Mouse (Mus musculus): Measurements from ENCODE around the gene Mettl5.
A peak's percentile ranks its signal among the peaks of the same experiment; 100 is the strongest.

Gene Mettl5

DNA sequence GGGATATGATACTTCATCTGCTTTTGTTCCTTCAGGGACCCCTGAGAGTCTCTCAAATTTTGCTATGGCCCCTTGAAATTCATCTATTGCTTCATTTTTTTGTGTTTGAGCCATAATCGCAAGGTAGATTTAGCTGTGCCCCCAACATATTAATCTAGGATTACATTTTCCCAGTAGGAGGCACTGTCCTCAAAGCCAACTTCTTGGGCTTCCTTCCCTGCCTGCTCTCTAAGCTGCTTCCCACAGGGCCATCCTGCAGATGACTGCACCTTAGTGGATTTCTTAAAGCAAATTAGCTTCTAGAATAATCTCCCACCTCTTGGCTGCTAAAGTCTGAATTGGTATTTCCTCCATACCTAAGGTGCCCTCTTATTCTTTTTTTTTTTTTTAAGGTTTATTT is 27.5 kb downstream of the Mettl5 start:
- DNase-seq (ENCODE audit: low spot score in 2 of 2) = no peak

DNA sequence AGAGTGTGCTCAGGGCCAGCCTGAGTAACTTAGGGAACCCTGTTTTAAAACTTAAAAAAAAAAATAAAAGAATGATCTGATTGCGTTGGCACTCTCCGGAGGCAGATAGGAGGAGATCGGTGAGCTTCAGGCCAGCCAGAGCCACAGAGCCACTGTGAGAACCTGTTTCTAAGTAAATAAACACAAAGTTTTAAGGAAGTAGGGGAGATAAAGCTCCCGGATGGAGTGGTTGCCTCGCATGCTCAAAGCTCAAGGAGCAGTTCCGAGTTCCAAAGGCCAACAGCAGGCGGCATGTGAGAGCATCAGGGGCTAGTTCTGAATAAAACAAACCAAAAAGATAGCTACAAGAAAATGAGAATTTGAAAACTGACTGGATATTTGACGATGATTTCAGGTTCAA is 29.0 kb downstream of the Mettl5 start:
- DNase-seq (ENCODE audit: low spot score in 2 of 2) = no peak

DNA sequence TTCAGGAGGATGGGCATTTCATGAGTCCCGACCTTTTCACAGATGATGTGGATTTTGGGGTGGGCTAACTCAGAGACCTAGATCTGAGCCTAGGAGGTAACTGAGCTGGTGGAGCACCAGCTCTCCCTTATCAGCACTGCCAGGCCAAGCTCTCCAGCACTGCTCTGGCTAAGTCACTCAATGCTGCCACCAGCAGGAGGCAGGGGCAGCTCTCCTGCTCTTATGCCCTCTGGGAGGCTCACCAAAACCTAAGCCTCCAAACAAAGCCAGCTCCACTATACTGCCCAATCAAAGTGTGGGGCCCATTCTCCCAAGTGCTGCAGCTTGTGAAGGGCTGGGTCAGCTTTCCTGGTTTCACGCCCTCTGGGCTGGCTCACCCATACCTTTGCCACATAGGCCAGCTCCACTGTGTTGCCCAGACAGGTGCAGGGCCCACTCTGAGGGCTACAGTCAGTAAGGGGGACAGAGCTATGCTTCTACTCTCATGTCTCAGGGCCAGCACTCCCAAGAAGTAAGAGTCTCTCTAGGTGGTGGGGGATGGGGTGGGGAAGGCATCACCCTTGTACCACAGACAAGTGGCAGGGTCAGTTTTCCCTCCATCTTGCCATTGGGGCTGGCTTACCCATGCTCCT is 33.9 kb downstream of the Mettl5 start:
- no peak for DNase-seq (ENCODE audit: low spot score in 2 of 2)

DNA sequence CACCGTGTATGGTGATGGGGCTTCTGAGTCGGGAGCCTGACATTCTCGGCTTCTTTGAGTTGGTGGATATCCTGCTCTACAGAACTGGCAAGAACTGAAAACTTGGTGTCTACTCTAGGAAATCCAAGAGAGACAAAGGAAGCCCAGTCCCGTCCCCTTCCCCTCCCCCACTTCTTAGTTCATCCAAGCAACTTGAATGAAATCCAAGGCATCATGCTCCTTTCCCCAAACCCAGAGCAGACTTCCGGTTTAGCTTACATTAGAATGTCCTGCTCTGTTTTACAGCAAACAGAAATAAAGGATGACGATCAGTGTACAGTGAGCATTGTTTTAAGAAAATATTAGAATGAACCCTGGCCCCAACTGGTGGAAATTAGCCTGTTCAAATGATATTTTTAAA is 36.2 kb downstream of the Mettl5 start:
- no peak for DNase-seq (ENCODE audit: low spot score in 2 of 2)

DNA sequence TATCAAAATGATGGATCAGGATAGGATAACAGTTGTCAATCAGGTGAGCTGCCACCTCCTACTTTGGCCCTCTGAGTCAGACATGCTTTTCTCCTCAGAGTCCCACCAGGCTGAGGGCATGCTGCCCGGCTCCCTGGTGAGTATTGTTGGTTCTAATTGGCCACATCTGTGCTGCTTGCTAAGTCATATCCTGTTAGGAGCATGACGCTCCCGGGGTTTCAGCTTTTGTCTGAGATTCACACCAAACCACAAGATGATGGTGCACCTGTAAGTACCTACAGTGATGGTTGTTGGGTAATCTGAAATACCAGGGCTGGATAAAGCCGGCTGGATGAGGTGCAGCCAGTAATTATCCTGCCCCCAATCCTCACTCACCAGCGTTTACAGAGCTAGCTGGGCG is 45.2 kb downstream of the Mettl5 start:
- no peak for DNase-seq (ENCODE audit: low spot score in 2 of 2)

DNA sequence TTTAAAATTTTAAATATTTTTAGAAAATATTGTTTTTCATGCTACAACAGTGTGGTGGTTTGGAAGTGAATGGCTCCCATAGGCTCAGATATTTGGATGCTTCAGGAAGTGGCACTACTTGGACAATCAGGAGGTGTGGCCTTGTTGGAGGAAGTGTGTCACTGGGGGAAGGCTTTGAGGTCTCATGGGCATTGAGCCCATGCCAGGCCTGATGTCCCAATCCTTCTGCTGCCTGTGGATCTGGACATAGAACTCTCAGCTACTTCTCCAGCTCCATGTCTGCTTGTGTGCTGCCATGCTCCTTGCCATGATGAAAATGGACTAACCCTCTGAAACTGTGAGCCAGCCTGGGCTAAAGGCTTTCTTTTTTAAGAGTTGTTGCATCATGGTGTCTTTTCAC is 46.7 kb downstream of the Mettl5 start:
- DNase-seq (ENCODE audit: low spot score in 2 of 2) = no peak

DNA sequence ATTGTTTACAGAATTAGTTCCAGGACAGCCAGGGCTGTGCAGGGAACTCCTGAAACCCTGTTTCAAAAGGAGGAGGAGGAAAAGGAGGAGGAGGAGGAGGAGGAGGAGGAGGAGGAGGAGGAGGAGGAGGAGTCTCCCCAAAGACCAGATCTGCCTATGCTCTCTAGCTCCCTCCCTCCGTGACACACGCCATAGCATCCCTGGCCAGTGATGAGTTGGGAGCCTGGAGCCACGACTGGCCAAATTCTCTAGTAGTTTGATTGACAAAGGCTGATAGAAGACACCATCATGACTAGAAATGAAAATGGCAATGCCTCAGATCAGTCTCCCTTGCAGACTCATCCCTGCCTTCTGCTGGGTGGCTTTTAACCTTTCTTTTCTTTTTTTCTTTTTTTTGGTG is 47.4 kb downstream of the Mettl5 start:
- no peak for DNase-seq (ENCODE audit: low spot score in 2 of 2)

DNA sequence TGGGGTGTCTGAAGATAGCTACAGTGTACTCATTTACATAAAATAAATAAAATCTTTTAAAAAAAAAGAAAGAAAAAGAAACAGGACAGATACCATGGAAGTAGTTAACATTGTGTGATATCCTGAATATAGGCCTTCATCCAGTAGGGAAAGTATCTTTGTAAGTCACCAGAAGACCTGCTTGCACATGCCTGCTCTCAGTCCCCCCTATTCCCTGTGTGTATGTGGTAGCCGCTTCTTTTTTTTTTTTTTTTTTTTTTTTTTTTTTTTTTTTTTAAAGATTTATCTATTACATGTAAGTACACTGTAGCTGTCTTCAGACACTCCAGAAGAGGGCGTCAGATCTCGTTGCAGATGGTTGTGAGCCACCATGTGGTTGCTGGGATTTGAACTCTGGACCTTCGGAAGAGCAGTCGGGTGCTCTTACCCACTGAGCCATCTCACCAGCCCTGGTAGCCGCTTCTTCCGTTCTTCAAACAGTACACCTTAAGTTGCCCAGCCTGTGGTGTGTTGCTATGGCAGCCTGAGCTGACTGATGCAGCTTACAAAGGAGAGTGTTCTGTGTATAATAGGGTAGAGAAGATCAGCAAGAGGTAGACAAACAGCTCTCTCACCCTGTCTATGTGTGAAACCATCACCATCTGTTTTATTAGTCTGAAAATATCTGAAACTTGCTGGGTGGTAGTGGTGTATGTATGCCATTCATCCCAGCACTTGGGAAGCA is 48.0 kb downstream of the Mettl5 start:
- no peak for DNase-seq (ENCODE audit: low spot score in 2 of 2)

DNA sequence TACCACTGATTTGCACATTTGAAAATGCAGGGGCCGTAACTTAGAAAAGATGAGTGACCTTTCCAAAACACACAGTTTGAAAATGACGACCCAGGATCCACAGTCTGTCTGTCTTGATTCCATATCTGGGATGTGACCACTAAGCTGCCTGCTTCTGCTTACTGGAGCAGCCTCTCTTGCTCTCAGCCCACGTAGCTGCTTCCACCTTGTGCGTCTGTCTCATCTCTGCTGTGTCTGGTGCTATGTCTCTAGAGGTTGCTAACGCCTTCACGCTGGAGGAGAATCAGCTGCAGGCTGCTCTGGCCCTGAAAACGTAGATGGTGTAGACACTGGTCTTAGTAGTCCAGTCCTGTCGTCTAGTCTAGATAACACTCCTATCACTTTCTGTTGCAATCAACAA is 55.3 kb downstream of the Mettl5 start:
- DNase-seq (ENCODE audit: low spot score in 2 of 2) = no peak

DNA sequence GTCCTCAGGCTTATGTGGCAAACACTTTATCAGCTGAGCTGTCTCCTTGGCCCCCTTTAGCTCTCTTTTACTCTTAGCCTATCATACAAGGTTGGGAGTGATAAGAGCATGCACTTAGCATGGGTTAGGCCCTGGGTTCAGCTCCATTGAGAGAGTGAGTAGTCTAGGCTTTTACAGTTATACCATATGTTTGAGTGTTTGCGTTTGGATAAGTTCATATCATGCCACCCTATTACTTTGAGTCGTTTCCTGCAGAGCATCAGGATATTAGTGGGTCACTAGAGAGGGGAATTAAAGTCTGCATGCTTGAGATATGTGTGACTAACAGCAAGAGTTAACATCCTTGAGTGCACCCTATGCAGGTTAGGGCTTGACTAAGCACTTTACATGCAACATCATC is 55.7 kb downstream of the Mettl5 start:
- no peak for DNase-seq (ENCODE audit: low spot score in 2 of 2)

DNA sequence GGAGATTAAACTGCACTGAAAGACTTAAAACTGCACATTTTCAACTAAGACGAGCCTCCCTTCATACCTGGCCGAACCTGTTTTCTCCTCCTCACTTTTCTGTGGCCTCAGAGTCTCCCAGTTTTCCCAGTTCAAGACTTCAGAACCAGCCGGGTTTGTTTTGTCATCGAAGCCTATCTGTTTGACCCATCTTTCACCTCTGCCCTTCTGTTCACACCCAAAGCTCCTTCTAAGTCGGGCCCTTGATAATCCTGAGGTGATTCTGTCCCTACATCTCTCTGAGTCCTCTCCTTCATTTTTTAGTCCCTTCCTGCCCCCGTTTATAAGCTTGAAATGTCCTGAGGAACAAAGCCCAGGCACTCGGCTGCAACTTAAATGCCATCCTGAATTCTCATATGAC is 57.4 kb downstream of the Mettl5 start:
- no peak for DNase-seq (ENCODE audit: low spot score in 2 of 2)

DNA sequence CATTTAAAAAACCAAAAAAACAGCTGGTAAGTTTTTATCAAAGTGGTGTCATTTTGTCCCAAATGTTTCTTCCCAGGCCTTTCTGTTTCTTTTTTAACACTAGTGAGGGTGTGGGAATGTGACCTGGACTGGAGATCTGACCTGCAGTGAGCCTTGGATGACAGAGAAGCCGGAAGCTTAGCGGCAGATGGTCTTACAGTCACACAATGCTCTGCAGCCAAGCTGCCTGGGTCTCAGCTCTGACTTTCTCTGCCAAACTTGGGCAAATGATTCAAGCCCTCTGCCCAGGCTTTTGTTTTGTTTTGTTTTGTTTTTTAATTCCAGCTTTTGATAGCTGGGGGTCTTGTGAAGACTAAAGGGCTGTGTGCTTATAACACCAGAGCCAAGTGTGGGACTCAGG is 59.0 kb downstream of the Mettl5 start:
- no peak for DNase-seq (ENCODE audit: low spot score in 2 of 2)

DNA sequence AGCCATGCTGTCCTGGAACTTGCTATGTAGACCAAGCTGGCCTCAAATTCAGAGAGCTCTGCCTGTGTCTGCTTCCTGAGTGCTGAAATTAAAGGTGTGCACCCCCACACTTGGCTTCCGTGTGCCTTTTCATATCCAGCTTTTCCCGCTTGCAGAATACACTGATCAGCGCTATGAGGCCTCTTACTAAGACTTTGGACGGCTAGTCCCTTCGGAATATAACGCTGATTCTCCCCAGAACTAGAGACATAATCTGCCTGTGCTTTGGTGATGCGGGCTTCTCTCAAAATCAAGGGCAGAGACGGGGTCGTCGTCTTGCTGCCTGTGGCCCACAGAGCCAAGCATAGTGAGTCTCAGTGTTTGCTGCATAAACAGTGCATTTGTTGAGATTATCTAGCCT is 59.5 kb downstream of the Mettl5 start:
- DNase-seq (ENCODE audit: low spot score in 2 of 2) = no peak

DNA sequence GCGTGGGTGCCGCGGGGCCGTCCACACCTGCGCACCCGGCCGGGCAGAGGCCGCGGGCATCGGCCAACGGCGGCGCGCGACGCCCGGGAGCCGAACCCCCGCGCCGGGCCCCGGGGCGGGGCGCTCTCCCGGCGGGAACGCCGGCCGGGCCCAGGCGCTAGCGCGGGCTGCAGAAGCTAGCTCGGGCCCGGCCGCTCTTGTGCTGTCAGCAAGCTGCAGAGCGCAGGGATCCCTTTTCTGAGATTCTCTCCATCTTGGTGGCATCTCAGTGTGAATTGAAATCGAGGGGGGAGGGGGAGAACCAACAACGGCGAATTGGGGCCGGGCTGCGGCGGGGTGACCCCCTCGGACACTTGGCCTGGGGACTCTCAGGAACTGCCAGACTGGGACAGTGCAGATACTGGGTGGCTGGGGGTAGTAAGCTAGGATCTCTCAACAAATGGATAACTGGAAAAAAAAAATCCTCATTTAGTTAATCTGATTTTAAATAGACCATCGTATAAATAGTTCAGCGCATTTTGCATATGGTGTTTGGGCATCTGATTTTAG is 62.2 kb downstream of the Mettl5 start:
- peak in 1 of 2 experiments; percentile 20 for DNase-seq (ENCODE audit: low spot score in 2 of 2)

DNA sequence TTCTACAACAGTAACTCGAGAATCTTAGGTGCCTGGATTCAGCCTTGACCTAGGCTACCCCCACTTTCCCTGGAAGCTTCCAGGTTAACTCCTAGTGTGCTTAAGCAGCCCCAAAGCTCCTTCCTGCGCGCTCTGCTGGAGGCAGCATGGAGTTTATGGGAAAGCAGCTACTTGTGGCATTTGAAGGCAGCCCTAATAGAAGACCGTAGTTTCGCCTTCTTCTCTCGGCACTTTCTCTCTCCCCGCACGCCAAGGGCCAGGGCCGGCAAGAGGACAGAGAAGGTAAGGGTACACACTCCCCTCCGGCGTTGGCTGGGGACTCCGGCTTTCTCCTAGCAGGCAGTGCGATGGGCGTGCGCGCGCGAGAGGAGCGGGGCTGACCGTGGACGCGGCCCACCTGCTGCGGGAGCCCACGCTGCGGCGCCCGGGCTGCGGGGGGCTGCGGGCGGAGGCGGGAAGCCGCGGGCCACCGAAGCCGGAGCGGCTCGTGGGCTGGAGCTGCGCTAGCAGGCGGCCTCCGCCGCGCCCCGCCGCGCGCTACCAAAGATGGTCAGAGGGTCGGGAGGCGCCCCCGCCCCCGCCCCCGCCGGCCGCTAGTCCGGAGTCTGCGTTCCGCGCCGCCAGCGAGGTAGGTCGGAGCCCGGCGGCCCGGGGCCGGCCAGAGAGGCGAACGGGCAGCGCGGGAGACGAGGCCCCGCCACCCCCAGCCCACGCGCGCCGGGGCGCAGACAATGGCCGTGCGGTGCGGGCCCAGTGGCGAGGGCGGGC is 62.9 kb downstream of the Mettl5 start:
- peak in 1 of 2 experiments; percentile 47 for DNase-seq (ENCODE audit: low spot score in 2 of 2)

DNA sequence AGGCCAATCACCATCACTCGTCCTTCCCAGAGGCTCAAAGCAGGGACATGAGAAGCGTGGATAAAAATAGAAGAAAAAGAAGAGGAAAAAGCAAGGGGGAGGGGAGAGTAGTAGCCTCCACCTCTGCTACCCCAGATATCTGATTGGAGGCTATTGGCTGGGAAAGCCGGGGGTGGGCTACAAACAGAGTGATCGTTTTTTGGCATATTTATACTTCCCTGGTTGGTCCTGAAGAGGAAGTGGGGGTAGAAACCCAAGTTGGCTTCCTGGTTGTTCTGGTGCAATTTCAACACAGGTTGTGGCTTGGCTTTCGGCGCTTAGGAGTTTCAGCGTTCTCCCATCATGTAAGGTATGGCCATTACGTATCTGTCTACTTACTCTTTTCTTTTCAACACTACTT is 63.7 kb downstream of the Mettl5 start, which contains the start of gene Klhl23:
Gene Klhl23, plus strand, starts transcription at position 234 of the 400 bp plus-strand sequence.
- no peak for DNase-seq (ENCODE audit: low spot score in 2 of 2)

Measured in left cerebral cortex, adult 9 months (tissue).